Mouse (Mus musculus) testis, postnatal 10 days (tissue): ENCODE results near the gene 1110004F10Rik.

Source experiments
- DNase-seq: peaks from one replicate; pipeline ENCODE4 v3.0.0; 2021; ENCODE audit warnings: low spot score

1110004F10Rik gene

GRCm38 (mm10) chr7:116145030-116145429, 105.8 kb downstream of the 1110004F10Rik start:
- no peak for DNase-seq

GRCm38 (mm10) chr7:116147114-116147513, 107.9 kb downstream of the 1110004F10Rik start:
- DNase-seq, result no peak

GRCm38 (mm10) chr7:116149568-116149967, 110.4 kb downstream of the 1110004F10Rik start:
- DNase-seq, result no peak

GRCm38 (mm10) chr7:116153781-116154368, 114.7 kb downstream of the 1110004F10Rik start:
- no peak for DNase-seq
